Mouse (Mus musculus): Measurements from ENCODE around the gene Bicral. TPM values are rescaled to one million over a fixed set of nuclear protein-coding genes. Genes with fewer than 3 reads are reported as not detected.
A peak's percentile ranks its signal among the peaks of the same experiment; 100 is the strongest.

Gene Bicral
- polyA plus RNA-seq, 1 experiment from 2014 or later: 6.7 TPM

DNA sequence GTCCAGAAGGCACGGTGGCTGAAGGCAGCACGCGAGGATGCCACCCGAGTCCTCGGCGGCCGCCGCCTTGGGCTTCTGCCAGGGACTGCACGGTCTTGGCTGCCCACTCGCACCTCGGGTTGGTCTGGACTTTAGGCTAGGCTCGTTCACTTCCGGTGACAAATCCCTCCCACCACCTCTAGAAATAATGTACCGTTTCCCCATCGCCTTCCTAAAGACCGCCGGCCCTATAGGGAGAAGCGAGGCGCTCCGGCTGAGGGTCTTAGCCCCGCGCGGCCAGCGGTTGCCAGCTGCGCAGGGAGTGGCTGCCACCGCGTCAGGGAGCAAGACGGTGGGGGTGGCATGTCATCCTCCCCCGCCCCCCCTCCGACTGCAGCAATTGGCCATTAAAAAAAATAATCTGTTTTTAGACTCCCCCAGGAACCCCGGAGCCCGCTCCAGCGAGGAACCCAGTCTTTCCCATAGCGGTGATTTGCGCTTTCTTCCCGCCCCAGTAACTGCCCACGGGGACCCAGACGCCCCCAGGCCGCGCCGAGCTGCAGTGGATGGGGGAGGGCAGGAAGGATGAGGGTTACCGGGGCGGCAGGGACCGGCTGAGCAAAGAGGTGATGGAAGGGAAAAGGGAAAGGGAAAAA is 31.3 kb upstream of the Bicral start:
- 0% methylated on average over 43 of the region's 44 CpGs for WGBS
- Histone ChIP-seq H3K27ac (ENCODE audit: low read depth, low read length) (peak overlapping the region; percentile 90), H3K4me1 (ENCODE audit: control insufficient read depth, insufficient read depth, low read length) (peaks cover 20% of the 10 kb centered on the region), H3K36me3 (ENCODE audit: control insufficient read depth, insufficient read depth, low read length) (no peaks in the 10 kb centered on the region), H3K4me2 (ENCODE audit: low read depth) (peak overlapping the region; percentile 93), H3K27me3 (ENCODE audit: control insufficient read depth, insufficient read depth, low read length) (no peaks in the 10 kb centered on the region), H3K4me3 (ENCODE audit: low read depth, low read length) (peak overlapping the region; percentile 94), H3K9ac (ENCODE audit: low read length) (peak overlapping the region; percentile 66), H3K9me3 (ENCODE audit: control insufficient read depth, low read length) (no peaks in the 10 kb centered on the region)
- DNase-seq (ENCODE audit: low spot score) (peak; percentile 75), ATAC-seq (ENCODE audit: insufficient read depth, low FRiP score, low TSS enrichment) (peak; percentile 67)

DNA sequence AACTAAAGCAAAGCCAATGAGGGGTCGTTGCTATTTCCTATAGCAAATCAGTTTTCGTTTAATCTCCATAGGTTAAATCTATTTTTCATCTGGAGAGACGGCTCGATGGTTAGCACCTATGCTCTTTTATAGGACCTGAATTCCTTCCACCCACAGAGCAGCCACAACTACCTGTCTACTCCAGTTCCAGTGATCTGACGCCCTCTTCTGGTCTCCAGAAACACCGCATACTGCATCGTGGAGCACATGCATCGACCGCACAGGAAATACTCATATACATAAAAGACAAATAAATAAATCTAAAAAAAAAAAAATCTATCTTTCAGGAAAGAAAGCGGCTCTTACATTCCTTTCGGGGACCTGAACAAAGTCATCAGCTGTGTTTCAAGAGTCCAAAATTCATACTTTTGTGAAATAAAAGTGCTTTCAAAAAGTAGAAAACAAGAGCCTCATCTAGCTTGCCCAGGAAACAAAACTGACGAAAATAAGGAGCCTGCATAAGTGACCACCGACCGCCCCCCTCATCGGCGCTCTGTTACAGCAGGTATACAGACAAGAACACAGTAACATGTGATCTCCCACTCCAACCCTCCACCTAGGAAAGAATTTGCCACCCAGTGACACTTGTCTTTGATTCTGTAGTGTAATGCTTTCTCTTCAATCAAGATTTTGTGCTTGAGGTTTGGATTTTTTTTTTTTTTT is 30.4 kb upstream of the Bicral start:
- 34% methylated on average over 16 of the region's 16 CpGs for WGBS
- Histone ChIP-seq H3K4me2 (ENCODE audit: low read depth) (peak overlapping the region; percentile 93), H3K36me3 (ENCODE audit: control insufficient read depth, insufficient read depth, low read length) (no peaks in the 10 kb centered on the region), H3K27me3 (ENCODE audit: control insufficient read depth, insufficient read depth, low read length) (no peaks in the 10 kb centered on the region), H3K4me1 (ENCODE audit: control insufficient read depth, insufficient read depth, low read length) (peaks cover 20% of the 10 kb centered on the region), H3K9me3 (ENCODE audit: control insufficient read depth, low read length) (no peaks in the 10 kb centered on the region), H3K27ac (ENCODE audit: low read depth, low read length) (no peak overlapping the region), H3K9ac (ENCODE audit: low read length) (peak overlapping the region; percentile 66; the same call in 1 of the 2 replicates), H3K4me3 (ENCODE audit: low read depth, low read length) (peak overlapping the region; percentile 94)
- ATAC-seq (ENCODE audit: insufficient read depth, low FRiP score, low TSS enrichment) (no peak), DNase-seq (ENCODE audit: low spot score) (peak; percentile 30)

DNA sequence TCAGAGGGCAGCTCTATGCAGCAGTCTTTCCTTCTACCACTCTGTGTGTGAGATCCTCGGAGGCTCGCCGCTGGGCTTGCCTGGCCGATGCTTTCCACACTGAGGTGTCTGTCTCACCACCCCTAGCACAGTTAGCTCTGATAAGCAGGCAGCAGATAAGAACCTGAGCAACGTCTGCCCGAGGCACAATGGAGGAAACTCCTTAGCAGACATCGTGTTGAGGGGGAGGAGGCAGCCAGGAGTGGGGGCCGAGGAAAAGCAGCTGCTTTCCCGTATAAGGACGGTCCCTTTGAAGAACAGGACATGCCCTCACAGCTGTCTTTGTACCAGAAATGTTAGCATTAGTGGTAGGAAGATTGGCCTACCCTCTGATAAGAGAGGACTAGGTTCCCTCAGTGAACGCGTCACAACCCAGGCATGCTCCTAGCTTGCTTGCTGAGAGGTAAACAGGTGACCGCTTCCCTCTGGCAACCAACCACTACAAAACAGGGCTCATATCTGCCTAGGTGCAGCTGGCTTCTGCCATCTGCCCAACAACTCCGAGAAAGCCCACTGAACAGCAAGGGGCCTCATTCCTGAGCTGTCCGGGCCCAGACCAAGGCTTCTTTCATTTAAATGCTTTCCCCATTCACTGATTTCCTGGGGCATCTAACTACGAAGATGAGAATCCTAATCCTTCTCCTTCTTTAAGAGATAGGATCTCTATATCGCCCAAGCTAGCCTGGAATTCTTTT is 27.8 kb upstream of the Bicral start:
- no peaks in the 10 kb centered on the region for H3K9me3 ChIP-seq (ENCODE audit: control insufficient read depth, low read length)
- H3K4me2 ChIP-seq (ENCODE audit: low read depth): 0 out of 2 replicates have a peak overlapping the region, but pooled peaks have one; percentile 5
- no peak overlapping the region for H3K9ac ChIP-seq (ENCODE audit: low read length)
- ATAC-seq (ENCODE audit: insufficient read depth, low FRiP score, low TSS enrichment) (no peak), DNase-seq (ENCODE audit: low spot score) (no peak)
- H3K27ac ChIP-seq (ENCODE audit: low read depth, low read length): no peak overlapping the region
- H3K27me3 ChIP-seq (ENCODE audit: control insufficient read depth, insufficient read depth, low read length): no peaks in the 10 kb centered on the region
- 64% methylated on average over 17 of the region's 17 CpGs for WGBS
- peaks cover 1% of the 10 kb centered on the region; the same call in 1 of the 2 replicates for H3K4me1 ChIP-seq (ENCODE audit: control insufficient read depth, insufficient read depth, low read length)
- H3K4me3 ChIP-seq (ENCODE audit: low read depth, low read length): no peak overlapping the region
- H3K36me3 ChIP-seq (ENCODE audit: control insufficient read depth, insufficient read depth, low read length): no peaks in the 10 kb centered on the region

DNA sequence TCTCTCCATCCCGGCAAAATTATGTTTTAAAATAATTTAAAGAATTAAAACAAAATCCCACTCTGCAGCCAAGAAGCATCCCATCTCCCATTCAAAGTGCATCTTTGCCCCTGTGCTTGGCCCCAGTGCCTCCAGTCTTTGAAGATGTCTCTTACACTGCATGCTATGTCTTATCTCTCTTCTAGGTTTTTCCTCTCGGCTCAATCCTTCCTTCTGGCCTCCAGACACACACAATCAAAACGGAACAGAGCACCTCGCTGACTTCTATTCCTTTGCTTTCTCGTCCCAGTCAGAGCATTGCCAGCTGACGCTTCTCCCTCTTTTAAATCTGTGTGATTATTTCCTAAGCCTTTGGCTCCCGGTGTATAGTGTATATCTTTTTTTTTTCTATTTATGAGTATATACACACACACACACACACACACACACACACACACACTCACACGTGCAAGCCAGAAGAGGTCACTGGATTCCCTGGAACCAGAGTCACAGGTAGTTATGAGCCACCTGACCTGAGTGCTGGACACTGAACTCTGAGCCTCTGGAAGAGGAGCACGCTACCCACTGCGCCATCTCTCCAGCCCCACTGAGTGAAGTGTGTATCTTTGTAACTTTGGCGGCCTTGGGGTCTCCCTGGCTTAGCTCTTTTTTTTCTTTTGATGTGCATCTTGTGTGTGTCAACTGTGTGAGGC is 27.1 kb upstream of the Bicral start:
- Histone ChIP-seq H3K4me3 (ENCODE audit: low read depth, low read length) (no peak overlapping the region), H3K36me3 (ENCODE audit: control insufficient read depth, insufficient read depth, low read length) (no peaks in the 10 kb centered on the region), H3K4me2 (ENCODE audit: low read depth) (no peak overlapping the region), H3K9ac (ENCODE audit: low read length) (no peak overlapping the region), H3K4me1 (ENCODE audit: control insufficient read depth, insufficient read depth, low read length) (no peaks in the 10 kb centered on the region), H3K27ac (ENCODE audit: low read depth, low read length) (no peak overlapping the region), H3K9me3 (ENCODE audit: control insufficient read depth, low read length) (no peaks in the 10 kb centered on the region), H3K27me3 (ENCODE audit: control insufficient read depth, insufficient read depth, low read length) (no peaks in the 10 kb centered on the region)
- DNase-seq (ENCODE audit: low spot score) (no peak), ATAC-seq (ENCODE audit: insufficient read depth, low FRiP score, low TSS enrichment) (no peak)
- 88% methylated on average over 11 of the region's 11 CpGs for WGBS

DNA sequence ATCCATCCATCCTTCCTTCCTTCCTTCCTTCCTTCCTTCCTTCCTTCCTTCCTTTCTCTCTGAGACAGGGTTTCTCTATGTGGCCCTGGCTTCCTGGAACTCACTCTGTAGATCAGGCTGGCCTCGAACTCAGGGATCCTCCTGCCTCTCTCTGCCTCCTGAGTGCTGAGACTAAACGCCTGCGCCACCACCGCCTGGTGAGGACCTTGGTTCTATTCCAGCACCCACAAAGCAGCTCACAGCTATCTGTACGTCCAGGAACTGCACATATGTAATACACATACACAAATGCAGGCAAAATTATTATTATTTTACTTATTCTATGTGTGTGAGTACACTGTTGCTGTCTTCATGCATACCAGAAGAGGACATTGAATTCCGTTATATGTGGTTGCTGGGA is 26.5 kb upstream of the Bicral start:
- no peaks in the 10 kb centered on the region for H3K36me3 ChIP-seq (ENCODE audit: control insufficient read depth, insufficient read depth, low read length)
- DNase-seq (ENCODE audit: low spot score) (no peak), ATAC-seq (ENCODE audit: insufficient read depth, low FRiP score, low TSS enrichment) (no peak)
- no peak overlapping the region for H3K4me3 ChIP-seq (ENCODE audit: low read depth, low read length)
- no peak overlapping the region for H3K27ac ChIP-seq (ENCODE audit: low read depth, low read length)
- H3K9ac ChIP-seq (ENCODE audit: low read length): no peak overlapping the region
- no peaks in the 10 kb centered on the region for H3K27me3 ChIP-seq (ENCODE audit: control insufficient read depth, insufficient read depth, low read length)
- no peaks in the 10 kb centered on the region for H3K9me3 ChIP-seq (ENCODE audit: control insufficient read depth, low read length)
- H3K4me2 ChIP-seq (ENCODE audit: low read depth): no peak overlapping the region
- no peaks in the 10 kb centered on the region for H3K4me1 ChIP-seq (ENCODE audit: control insufficient read depth, insufficient read depth, low read length)
- 91% methylated on average over 6 of the region's 6 CpGs for WGBS

DNA sequence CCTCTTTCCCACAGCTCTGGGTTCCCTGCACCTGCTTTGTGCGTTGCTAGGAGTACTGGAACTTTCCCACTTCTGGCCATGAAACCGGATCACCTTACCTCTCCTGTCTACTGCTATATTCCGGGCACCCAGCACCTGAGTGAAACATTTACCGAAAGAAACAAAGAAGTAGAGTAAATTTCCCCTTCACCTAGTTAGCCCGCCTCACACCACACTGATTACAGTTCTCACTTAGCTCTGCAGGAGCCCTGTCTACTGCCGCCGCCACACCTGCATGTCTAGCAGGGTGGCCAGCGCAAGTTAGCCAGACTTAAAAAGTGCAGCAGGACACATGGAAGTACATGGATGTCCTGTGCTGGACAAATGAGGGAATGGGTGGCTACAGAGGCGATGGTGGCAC is 24.8 kb upstream of the Bicral start:
- no peak overlapping the region for H3K4me3 ChIP-seq (ENCODE audit: low read depth, low read length)
- no peak for ATAC-seq (ENCODE audit: insufficient read depth, low FRiP score, low TSS enrichment)
- no peaks in the 10 kb centered on the region for H3K4me1 ChIP-seq (ENCODE audit: control insufficient read depth, insufficient read depth, low read length)
- no peak overlapping the region for H3K27ac ChIP-seq (ENCODE audit: low read depth, low read length)
- WGBS: 89% methylated on average over 9 of the region's 9 CpGs
- no peaks in the 10 kb centered on the region for H3K27me3 ChIP-seq (ENCODE audit: control insufficient read depth, insufficient read depth, low read length)
- H3K9ac ChIP-seq (ENCODE audit: low read length): no peak overlapping the region
- H3K9me3 ChIP-seq (ENCODE audit: control insufficient read depth, low read length): no peaks in the 10 kb centered on the region
- H3K36me3 ChIP-seq (ENCODE audit: control insufficient read depth, insufficient read depth, low read length): no peaks in the 10 kb centered on the region
- no peak overlapping the region for H3K4me2 ChIP-seq (ENCODE audit: low read depth)
- DNase-seq (ENCODE audit: low spot score): no peak

DNA sequence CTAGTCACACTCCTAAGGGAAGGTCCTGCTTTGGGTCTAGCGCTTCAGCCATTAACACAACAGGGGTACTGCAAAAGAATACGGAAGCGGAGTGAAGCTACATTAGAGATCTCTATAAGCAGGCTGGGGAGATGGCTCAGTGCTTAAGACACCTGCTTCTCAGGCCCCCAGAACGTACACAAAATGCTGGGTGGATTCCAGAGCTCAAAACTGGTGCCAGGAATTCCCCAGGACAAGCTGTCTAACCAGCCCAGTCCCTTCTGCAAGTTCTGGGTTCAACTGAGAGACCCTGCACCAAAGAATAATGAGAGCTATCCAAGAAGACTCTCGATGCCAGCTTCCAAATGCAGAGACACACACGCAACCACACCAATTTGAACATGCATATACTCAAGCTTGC is 23.4 kb upstream of the Bicral start:
- Histone ChIP-seq H3K36me3 (ENCODE audit: control insufficient read depth, insufficient read depth, low read length) (no peaks in the 10 kb centered on the region), H3K27ac (ENCODE audit: low read depth, low read length) (no peak overlapping the region), H3K4me2 (ENCODE audit: low read depth) (no peak overlapping the region), H3K4me3 (ENCODE audit: low read depth, low read length) (no peak overlapping the region), H3K9ac (ENCODE audit: low read length) (no peak overlapping the region), H3K4me1 (ENCODE audit: control insufficient read depth, insufficient read depth, low read length) (no peaks in the 10 kb centered on the region), H3K9me3 (ENCODE audit: control insufficient read depth, low read length) (no peaks in the 10 kb centered on the region), H3K27me3 (ENCODE audit: control insufficient read depth, insufficient read depth, low read length) (no peaks in the 10 kb centered on the region)
- ATAC-seq (ENCODE audit: insufficient read depth, low FRiP score, low TSS enrichment) (no peak), DNase-seq (ENCODE audit: low spot score) (no peak)
- WGBS: 86% methylated on average over 6 of the region's 6 CpGs

DNA sequence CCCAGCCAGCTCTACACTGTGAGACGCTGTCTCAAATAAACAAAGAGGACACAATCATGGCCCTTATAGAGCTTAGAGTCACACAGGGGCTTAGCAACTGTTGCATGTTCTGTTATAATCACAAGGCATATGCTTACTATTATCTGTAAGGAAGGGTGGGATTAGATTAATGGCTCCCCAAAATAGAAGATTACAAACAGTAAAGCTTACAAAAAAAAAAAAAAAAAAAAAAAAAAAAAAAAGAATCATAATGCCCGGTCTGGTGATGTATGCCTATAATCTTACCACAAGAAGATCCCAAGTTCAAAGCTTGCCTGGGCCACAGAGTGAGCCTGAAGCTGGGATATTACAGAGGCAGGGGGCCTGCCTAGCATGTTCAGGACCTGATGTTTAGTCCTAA is 22.0 kb upstream of the Bicral start:
- WGBS: 92% methylated on average over 2 of the region's 2 CpGs
- ATAC-seq (ENCODE audit: insufficient read depth, low FRiP score, low TSS enrichment) (no peak), DNase-seq (ENCODE audit: low spot score) (no peak)
- H3K27ac ChIP-seq (ENCODE audit: low read depth, low read length): 0 out of 2 replicates have a peak overlapping the region, but pooled peaks have one; percentile 20
- no peaks in the 10 kb centered on the region for H3K27me3 ChIP-seq (ENCODE audit: control insufficient read depth, insufficient read depth, low read length)
- no peaks in the 10 kb centered on the region for H3K9me3 ChIP-seq (ENCODE audit: control insufficient read depth, low read length)
- H3K4me3 ChIP-seq (ENCODE audit: low read depth, low read length): no peak overlapping the region
- no peak overlapping the region for H3K4me2 ChIP-seq (ENCODE audit: low read depth)
- H3K9ac ChIP-seq (ENCODE audit: low read length): no peak overlapping the region
- no peaks in the 10 kb centered on the region for H3K4me1 ChIP-seq (ENCODE audit: control insufficient read depth, insufficient read depth, low read length)
- H3K36me3 ChIP-seq (ENCODE audit: control insufficient read depth, insufficient read depth, low read length): no peaks in the 10 kb centered on the region
